Mouse (Mus musculus): Measurements from ENCODE around the gene Isca2.

GRCm38 (mm10) chr12:84756016-84756415 lies 17.0 kb upstream of the Isca2 start:
- TF ChIP-seq CTCF (IDR thresholded peaks at IDR 0.05; ENCODE audit: low read depth, low read length) (no peak), POLR2A (IDR thresholded peaks at IDR 0.05; ENCODE audit: borderline replicate concordance, low read depth, low read length) (no peak)

All from bone marrow macrophage, adult 2 months (primary cell).